Mouse (Mus musculus) layer of hippocampus, adult 8-10 months (tissue): ENCODE measurements around the gene Olfr141. TPM values are rescaled to one million over a fixed set of nuclear protein-coding genes. Genes with fewer than 3 reads are reported as not detected.
A peak's percentile ranks its signal among the peaks of the same experiment; 100 is the strongest.

Experiments
- DNase-seq, 2 experiments: peaks; one replicate each; pipeline ENCODE4 v3.0.0; 2022; ENCODE audit warnings: low spot score in 2 of 2
- total RNA-seq, 4 experiments: library from RNA; stranded (reverse); gene quantifications; 2 replicates each; pipeline ENCODE4 v1.2.4; 2022

The Olfr141 gene
- total RNA-seq, result not detected

GRCm38 (mm10) chr2:86809918-86810317 is at the start of gene Olfr141:
Gene Olfr141, minus strand, starts transcription at chr2:86810018.
- DNase-seq, result no peak

- no peak for DNase-seq
These were observed 41.8 kb upstream of the Olfr141 start, which contains the start of gene Olfr1095 for GRCm38 (mm10) chr2:86851596-86851995. Gene Olfr1095, minus strand, starts transcription at chr2:86851696.

GRCm38 (mm10) chr2:86824363-86824762 is 14.5 kb upstream of the Olfr141 start, which contains the start of gene Olfr1094:
Gene Olfr1094, plus strand, starts transcription at chr2:86824663.
- no peak for DNase-seq

GRCm38 (mm10) chr2:86782179-86782578 is 27.6 kb downstream of the Olfr141 start, which contains the start of gene Olfr1093:
Gene Olfr1093, plus strand, starts transcription at chr2:86782479.
- DNase-seq, result no peak

GRCm38 (mm10) chr2:86761050-86761449 is 48.8 kb downstream of the Olfr141 start:
- DNase-seq, result peak; percentile 14 to 27

GRCm38 (mm10) chr2:86758893-86759292 is 50.9 kb downstream of the Olfr141 start, which contains the start of gene Olfr1090:
Gene Olfr1090, minus strand, starts transcription at chr2:86758993.
- DNase-seq, result no peak

Other genes with a start within 250 kb of the Olfr141 start
- not detected for gene Olfr1082, start 211.1 kb downstream of the Olfr141 start, total RNA-seq
- gene Olfr1084, start 170.3 kb downstream of the Olfr141 start, total RNA-seq, result not detected
- gene Olfr1085, start 148.0 kb downstream of the Olfr141 start, total RNA-seq, result not detected
- not detected for gene Olfr1086, start 129.9 kb downstream of the Olfr141 start, total RNA-seq
- not detected for gene Olfr1087, start 111.6 kb downstream of the Olfr141 start, total RNA-seq
- gene Olfr1089, start 76.3 kb downstream of the Olfr141 start, total RNA-seq, result not detected
- gene Olfr1090, start 51.0 kb downstream of the Olfr141 start, total RNA-seq, result not detected
- gene Olfr1093, start 27.5 kb downstream of the Olfr141 start, total RNA-seq, result not detected
- not detected for gene Olfr1094, start 14.6 kb upstream of the Olfr141 start, total RNA-seq
- gene Olfr1095, start 41.7 kb upstream of the Olfr141 start, total RNA-seq, result not detected
- not detected for gene Gm13723, start 64.8 kb upstream of the Olfr141 start, total RNA-seq
- not detected for gene Olfr1097, start 82.2 kb upstream of the Olfr141 start, total RNA-seq
- not detected for gene Olfr1098, start 114.5 kb upstream of the Olfr141 start, total RNA-seq
- gene Olfr1099, start 150.7 kb upstream of the Olfr141 start, total RNA-seq, result not detected
- not detected for gene Olfr1100, start 169.9 kb upstream of the Olfr141 start, total RNA-seq
- gene Olfr1101, start 181.2 kb upstream of the Olfr141 start, total RNA-seq, result not detected
- not detected for gene Olfr1102, start 188.4 kb upstream of the Olfr141 start, total RNA-seq
- gene Olfr1104, start 217.1 kb upstream of the Olfr141 start, total RNA-seq, result not detected
- gene Olfr1105, start 226.5 kb upstream of the Olfr141 start, total RNA-seq, result not detected
- not detected for gene Olfr1106, start 242.3 kb upstream of the Olfr141 start, total RNA-seq